Mouse (Mus musculus) B cell, adult 2 months (primary cell): ENCODE measurements around the gene Ankrd50.

ENCODE experiments used
- DNase-seq, 2 experiments: peaks; one replicate each; pipeline ENCODE4 v3.0.0; 2022

Ankrd50 gene

DNA sequence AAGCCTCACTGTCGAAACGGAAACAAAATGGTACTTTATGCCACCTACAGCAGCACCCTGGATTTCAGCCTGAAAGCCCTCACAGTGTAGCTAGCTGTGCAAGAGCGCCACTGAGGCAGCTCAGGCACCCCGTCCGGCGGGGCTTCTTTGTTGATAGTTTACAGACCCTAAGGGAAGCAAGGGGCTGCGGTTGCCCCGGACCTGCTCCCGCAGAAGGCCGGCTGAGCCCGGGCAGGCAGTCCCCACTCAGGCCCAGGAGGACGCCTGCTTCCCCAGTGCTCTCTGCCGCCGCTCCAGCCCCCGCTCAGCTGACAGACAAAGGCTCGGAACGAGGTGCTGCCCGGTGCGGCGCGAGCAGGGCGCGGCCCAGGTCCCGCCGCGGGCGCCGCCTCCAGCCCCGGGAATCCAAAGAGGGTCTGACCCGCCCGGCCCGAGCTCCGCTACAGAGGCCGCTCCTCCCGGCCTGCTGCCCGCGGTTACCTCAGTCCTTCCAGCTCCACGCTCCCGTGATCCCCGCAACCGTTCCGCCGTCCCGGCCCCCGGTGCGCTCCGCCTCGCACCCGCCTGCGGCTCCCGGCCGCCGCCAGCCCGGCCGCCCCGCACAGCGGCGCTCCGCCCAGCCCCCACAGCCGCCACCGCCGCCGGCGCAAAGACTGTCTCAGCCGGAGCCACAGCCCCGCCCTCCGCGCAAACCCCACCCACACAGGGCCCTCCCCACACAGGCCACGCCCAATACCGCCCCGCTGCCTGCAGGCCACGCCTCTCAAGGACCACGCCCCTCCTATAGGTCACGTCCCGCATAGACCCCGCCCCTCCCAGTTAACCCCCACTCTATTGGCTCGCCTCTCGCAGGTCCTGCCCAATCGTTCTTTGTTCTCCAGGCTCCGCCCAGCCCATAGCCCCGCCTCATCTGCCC lies at the start of gene Ankrd50:
TSS of gene Ankrd50 (minus strand) at position 654 of the 916 bp plus-strand sequence.
- peak; percentile 100 for DNase-seq

DNA sequence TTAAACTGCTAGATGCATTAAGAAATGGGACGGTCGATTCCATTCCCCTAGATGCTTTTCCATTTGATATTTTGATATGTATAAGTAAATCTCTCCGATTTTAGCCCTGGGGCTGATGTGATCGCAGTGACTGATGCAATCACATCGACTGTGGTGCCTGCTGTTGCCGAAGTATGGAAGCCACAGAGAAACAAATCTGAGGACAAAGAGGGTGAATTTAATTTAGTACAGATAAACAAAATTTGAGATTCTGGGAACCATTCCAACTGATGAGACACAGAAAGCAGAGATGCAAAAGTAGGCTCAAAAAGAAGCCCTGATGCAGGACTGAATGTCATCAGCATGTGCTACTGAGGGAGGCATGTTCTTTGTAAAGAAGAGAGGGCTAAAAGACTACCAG lies 49.6 kb upstream of the Ankrd50 start:
- no peak for DNase-seq

DNA sequence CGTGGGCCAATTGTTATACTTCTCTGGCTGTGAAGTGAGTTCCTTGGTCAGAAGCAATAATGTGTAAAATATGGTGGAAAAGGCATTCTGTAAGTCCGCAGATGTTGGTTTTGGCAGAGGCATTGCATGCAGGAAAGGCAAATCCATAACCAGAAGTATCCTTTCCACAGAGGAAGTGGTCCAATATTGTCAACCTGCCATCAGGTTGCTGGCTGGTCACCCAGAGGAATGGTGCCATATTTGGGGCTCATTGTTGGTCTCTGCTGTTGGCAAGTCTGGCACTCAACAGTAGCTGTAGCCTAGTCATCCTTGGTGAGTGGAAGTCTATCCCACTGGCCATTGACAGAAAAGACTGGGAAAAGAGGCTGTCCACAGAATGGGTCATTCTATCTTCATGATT lies 35.8 kb upstream of the Ankrd50 start:
- no peak for DNase-seq

DNA sequence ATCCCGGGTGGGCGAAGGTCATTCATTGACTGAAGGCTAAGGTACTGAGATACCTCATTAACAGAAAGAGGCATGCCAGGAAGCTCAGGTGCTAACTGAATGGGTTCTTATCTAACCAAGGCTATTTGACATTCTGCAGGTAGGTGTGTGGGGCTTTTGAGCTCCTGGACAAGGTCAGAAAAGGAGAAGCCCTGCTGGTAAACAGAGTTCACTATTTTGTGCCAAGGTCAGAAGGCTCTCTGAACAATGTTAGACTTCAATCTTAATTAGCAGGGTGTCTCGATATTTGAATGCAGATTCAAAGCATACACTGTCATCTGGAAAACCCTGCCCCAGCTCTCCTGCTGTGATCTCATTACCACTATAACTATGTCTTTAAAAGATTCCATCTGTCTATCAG lies 35.3 kb upstream of the Ankrd50 start:
- no peak for DNase-seq

DNA sequence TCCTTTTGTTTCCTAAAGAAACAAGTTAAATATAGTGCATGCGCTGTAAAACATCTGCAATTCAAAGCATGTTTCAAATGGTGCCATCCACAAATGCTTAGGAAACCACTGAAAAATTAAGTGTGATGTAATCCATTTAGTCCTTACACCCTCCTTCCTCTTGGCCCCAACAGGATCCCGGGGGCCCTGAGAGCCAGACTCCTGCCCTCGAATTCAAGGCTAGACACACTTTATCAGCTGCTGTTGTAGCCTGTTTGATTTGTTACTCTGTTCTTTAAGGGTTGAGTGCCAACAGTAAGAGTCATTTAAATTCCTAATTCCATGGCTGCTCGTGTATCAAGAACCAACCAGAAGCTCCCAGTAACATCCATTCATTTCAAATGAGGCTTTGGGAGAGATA lies 19.0 kb upstream of the Ankrd50 start:
- no peak for DNase-seq

DNA sequence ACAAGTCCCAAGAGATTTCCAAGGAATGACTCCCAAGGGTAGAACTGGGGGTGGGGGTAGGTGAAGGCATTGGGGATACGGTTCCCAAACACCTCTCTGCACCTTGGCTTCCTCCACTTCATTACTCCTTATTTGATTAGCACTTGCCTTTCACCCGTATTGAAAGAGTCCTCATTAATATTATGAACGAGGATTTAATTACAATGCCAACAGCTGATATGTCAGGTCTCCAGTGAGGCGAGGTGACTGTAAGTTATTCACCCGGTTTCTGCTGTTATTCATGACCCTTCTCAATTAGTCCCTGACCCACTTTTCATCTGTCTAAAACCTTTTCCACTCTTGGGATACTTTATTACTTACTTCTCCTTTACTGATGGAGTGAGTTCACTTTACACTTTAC lies 17.5 kb upstream of the Ankrd50 start:
- no peak for DNase-seq

DNA sequence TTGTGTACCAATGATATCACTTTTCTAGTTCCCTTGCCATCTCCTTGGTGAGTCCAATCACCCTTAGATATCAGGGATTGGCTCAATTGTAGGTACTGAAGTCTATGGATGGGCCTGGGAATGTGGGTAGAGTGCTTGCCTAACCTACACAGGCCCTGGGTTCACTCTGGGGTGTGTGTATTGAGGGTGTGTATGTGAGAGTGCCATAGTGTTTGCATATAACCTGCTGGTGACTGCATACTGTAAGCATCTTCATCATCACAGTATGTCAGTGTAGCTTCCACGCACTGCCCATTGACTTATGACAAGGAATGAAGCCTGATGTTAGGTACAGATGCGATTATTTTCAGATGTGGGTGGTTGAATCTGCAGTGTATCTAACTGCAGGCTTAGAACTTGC lies 17.1 kb upstream of the Ankrd50 start:
- DNase-seq, result no peak

DNA sequence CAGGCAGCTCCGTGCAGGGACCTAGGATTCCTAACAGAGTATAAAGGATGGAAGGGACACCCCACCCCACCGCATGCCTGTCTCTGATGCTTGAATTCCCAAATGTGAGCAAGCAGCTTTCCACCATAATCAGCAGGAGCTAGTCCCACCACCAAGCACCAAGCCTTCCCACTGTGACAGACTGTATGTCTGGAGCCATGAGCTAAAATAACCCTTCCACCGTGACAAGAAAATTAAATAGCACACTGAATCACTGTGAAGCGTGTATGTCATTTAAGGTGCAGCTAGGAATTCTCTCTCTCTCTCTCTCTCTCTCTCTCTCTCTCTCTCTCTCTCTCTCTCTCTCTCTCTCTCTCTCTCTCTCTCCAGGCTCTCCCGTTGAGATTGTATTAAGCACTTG lies 16.7 kb upstream of the Ankrd50 start:
- no peak for DNase-seq

DNA sequence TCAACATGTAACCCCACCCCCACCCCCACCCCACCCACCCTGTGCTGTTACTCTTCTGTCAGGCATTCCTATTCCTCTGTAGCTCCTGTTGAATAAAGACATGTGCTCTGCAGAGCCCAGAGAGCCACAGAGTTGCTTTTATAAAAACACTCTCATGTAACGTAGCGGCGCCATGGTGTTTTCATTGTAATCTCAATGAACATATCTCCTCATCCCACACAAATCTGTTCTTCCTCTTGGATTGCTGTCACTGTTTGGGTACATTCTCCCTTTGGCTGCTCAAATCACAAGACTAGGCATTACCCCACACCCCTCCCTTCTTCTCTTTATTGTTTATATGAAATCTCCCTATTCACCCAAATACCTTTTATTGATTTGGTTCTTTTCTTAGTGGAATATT lies 13.9 kb upstream of the Ankrd50 start:
- no peak for DNase-seq

DNA sequence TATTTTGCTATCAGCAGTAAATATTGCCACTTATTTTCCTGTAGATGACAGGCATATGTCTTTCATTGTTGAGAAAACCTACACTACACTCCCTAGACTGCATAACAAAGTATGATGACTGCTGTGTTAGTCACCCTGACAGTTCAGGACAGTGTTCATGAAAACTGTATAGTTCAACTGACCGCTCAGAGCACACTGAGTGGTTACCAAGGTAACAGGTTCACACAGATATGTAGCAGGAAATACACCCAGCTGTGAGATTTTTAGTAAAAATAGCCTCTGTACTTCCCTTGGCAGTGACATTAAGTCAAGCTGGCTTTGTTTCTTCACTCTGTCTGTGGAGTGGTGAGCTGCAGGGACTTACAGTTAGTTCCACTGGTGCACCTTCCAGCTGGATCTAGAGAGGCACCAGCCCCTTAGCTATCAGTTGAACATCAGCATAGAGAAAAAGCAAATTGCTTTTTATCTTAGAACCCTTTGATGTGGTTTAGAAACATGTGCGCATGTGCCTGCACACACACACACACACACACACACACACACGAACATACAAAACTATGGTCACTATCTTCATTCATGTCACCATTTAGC lies 12.2 kb upstream of the Ankrd50 start:
- DNase-seq, result no peak

DNA sequence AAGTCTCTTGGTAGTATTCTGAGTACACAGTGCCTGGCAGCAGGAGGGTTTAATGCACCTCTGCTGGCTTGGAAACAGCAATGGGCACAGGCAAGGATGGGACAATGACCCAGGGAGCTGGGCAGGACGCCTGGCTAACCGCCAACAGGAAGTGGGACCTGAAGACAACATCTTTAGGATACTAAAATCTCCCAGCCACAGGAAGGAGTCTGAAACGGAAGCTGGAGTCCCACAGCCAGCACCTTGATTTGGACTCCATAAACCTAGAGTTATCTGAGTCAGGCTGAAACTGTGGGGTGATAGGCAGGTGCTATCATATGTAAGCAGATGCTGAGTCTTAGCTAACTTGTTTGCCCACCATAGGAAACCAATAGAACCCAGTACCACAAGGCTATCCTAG lies 7.1 kb upstream of the Ankrd50 start:
- no peak for DNase-seq

DNA sequence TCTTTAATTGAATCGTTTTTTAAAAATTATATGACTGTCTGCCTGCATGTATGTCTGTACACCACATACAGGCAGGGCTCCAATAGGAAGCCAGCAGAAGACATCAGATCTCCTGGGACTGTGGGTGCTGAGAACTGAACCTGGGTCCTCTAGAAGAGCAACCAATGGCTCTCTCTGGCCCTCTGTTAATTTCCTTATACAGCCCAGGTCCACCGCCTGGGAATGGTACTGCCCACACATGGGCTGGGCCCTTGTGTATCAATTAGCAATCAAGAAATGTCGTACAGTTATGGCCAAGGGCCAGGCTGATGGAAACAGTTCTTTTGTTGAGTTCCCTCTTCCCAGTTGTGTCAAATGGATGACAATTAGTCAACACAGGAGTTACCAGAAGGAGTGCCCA lies 6.6 kb upstream of the Ankrd50 start:
- no peak for DNase-seq

DNA sequence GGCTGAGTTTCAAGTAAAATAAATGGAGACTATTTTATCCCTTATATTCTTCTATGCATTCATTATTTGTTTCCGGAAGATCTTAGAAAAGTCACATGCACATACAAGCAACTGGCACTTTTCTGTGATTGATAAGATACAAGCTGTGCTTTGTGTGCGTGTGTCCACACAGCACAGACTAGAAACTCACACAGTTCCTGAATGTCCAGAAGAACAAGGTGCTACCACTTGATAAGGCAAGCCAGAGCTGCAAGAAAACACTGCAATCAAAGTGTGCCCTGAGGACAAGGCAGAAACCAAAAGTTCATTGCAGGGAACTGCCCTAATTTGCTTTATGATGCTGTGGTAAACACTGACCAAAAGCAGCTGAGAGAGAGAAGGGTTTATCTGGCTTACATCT lies 6.1 kb upstream of the Ankrd50 start:
- no peak for DNase-seq

DNA sequence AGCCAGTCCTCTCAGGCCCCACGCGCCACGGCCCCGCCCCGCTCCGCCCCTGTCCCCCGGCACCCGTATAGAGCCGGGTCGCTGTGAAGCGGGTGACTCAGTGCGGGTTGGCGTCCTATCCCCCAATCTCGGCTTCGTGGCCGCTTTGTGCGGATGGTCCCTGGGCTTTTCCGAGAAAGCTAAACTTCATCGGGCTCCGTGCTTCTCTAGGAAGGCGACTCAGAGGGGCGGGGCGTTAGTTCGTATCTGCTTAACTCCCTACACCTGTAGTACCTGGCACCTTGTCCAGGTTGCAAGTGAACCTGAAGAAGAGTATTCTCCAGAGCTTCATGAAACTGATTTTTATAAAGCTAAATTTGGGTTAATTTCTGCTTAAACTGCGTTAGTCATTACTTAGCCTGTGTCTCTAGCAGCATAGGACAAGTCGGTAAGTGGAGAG lies 482 bp upstream of the Ankrd50 start:
- DNase-seq, result no peak

DNA sequence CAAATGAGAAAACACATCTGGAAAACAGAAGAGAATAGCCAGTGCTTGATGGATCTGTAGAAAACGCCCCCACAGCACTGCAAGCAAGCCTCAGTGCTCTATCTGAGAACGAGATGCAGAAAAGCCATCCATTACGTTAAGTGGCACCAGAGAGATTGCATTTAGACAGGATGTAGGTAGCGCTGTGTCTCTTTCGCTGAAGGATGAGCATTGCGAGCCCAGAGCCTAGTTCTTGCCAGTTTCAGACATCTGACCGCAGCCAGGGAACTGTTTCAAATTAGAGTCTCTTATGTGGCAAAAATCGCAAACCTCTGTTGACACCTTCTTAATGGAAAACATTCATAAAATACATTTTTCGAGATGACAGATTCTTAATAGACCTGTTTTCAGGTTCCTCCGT lies 1.1 kb downstream of the Ankrd50 start:
- peak; percentile 5 to 15 for DNase-seq

DNA sequence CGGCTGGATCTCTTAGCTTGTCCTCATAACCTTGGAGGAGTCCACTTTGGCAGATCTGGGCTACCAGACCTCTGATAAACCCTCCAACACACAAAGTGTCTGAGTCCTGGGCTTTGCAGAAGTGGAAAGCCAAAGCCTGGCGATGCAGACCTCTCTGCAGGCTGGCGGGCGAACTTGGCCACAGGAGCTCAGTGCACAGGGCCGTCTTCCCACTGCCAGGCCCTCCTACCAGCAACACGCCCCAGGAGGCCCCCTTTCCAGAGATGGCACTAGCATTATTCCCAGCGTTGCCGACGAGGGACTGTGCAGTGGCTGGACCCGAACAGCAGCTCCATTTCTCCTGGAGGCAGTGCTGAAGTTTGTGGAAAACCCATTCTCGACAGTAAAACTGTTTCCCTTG lies 1.9 kb downstream of the Ankrd50 start:
- no peak for DNase-seq

DNA sequence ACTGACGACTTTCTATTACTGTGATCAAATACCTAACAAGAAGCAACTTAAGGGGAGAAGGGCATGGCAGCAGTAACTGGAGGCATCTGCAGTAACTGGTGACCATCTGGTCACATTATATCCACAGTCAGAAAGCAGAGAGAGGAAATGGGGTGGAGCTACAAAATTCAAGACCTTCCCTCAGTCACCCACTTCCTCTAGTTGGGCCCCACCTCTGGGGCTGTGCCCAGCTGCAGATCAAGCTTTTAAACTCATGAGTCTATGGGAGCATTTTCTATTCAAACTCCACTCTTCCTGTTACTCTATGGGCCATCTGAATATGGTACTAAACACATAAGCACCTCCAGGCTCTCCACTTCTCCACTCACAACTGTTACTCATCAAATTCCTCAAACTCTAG lies 3.5 kb downstream of the Ankrd50 start:
- DNase-seq, result no peak

DNA sequence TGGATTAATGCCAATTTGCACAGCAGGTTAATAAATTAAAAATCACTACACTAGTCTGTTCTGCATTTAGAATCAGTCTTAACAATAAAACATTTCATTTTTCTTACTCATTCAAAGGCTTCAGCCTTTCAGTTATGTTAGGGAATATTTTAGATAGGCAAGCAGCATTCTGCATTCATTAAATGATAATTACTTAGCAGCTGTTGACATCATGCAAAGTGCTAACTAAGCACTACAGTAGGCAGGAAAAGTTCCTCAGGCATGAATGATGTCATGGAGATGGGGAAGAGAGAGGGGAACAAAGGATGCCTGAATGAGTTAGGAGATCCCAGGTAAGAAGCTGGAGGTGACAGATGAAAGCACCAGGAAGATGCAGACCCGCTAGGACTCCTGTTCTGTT lies 6.7 kb downstream of the Ankrd50 start:
- no peak for DNase-seq

DNA sequence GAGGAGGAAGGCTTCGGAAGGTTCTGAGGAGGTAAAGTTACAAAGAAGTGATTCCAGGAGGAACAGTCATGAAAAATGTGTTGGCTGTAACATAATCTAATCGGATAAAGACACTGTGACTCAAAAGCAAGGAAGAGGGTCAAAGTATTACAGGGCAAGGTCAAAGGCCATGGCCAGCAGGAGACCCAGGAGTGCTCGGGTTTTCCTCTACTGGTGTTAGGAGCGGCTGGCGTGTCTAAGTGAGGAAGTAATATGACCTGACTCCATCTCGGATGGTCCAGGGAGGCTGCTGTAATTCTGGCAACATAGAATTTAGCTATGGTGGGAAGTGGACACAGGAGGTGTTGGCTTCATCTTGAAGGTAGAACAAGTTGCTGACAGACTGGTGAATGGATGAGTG lies 9.1 kb downstream of the Ankrd50 start:
- DNase-seq, result no peak

DNA sequence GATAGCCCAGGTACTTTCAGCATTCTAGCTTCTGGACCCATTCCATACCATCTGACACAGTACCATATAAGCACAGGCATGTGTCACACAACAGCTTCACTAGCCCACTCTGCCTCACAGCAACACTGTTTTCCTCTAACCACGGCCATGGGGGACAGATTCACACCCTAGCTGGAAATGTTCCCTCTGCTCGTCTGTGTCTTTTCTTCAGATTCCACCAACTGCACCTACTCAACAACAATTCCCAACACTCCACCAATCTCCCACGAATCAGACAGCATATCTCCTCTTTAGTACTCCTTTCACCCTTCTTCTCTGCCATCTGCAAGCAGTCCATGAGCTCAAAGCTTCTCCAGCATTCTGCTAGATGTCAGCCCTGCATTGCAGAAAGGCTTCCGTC lies 11.5 kb downstream of the Ankrd50 start:
- no peak for DNase-seq

DNA sequence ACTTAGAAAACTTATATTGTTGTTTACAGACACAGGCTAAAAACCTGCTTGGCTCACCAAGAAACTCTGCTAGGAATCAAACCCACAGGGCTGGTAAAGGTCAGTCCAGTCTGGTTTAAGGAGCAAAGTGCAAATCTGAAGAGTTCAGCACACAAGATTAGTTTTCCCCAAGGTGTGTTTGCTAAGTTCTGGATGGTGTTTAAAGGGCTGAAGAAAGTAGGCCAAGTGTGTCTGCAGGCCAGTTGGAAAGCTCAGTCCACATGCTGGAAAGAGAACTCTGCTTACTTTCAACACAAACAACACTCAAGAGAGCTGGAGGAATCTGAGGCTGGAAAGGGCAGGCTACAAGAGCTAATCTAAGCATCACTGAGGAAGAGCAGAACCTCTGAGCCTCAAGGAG lies 13.1 kb downstream of the Ankrd50 start:
- DNase-seq, result no peak

DNA sequence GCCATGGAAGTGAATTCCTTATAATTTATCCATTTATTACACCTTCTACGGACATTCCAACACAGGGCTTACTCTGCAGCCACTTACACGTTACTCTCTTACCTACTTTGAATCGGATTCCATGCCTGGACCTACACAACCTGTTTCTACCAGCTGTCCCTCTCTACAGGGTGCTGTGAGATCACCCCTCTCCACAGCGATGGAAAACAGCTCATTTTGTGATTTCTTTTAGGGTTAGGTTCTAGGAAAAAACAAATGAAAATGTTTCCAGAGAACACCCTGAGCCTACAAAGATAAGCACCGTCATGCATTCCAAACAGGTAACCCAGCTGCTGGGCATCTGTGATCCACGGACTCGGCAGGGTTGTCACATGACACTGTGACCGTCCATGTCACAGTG lies 16.5 kb downstream of the Ankrd50 start:
- no peak for DNase-seq

DNA sequence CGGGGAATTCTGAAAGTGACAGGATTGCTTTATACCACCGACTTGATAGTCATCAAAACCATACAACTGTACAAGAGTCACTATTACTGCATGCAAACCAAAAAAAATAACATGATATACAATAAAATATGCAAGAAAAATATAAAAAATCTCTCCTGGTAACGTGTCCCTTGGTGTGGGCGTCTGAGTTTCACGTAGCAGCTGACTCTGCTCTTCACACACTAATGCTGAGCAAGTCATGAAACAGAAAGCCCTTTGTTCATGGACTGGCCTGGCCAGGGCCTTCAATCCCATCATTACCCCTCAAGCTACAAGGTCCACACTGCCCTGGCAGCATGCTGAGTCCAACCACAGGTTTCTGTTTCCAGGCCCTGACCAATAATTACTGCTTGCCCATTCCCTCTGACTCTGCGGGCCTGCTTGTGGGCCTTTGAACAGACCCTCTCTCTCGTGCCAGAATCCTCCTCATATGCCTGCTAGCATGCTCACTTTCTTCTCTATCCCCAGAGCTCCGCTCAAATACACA lies 17.7 kb downstream of the Ankrd50 start:
- DNase-seq, result no peak

DNA sequence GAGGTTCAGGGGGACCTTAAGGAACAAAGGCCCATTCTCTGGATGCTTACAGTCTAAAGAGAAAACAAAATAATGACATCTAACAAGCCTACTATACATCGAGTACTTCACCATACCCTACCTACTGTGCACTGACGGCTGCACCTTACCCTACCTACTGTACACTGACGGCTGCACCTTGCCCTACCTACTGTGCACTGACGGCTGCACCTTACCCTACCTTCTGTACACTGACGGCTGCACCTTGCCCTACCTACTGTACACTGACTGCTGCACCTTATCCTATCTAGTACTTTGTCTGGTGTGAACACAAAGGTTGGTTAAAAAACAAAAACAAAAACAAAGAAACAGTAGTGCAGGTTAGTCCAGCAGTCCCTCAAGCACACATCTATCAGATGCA lies 18.5 kb downstream of the Ankrd50 start:
- no peak for DNase-seq
